Mouse (Mus musculus): ENCODE results near the gene Hist1h2bp. TPM values are rescaled to one million over a fixed set of nuclear protein-coding genes. Genes with fewer than 3 reads are reported as not detected.
"Not testable (repeated sequence)": the region's sequence is repeated elsewhere in the genome, so short reads cannot be mapped to it uniquely, and the experiment has no call there.

Gene Hist1h2bp
- total and polyA plus RNA-seq, 3 experiments: 0.60 to 510 (median 3.6) TPM

- dilution Hi-C loops (cut with MboI; ENCODE audit: extremely low pct_ligation_motif_present, extremely low pct_unique_long_range_greater_than_20kb, low sequenced_read_pairs); H3K79me2 ChIP-seq (replicated peaks; ENCODE audit: control insufficient read depth, extremely low read depth, insufficient read depth, poor library complexity, severe bottlenecking); H3K36me3 ChIP-seq (replicated peaks in 1 of 2; ENCODE audit: control insufficient read depth in 1 of 2, insufficient read depth in 1 of 2, low read length in 1 of 2); H3K9me3 ChIP-seq (replicated peaks; ENCODE audit: low read length); in situ Hi-C loops (cut with MboI; ENCODE audit: low pct_ligation_motif_present, low pct_unique_long_range_greater_than_20kb, low sequenced_read_pairs); H3K27me3 ChIP-seq (replicated peaks): not testable (repeated sequence)
- Histone ChIP-seq H3K9ac (ENCODE audit: insufficient read depth, low read depth) (peak within 1 kb of the TSS; percentile 92), H3K4me1 (ENCODE audit: control insufficient read depth in 1 of 2, insufficient read depth in 2 of 2) (peaks cover 0 to 26% of the 10 kb centered on the region in 2 experiments; a peak in 2 of 4 replicates), H3K27ac (ENCODE audit: insufficient read depth, low read depth) (peak within 1 kb of the TSS; percentile 98), H3K4me2 (ENCODE audit: insufficient read depth, low read depth, poor library complexity, severe bottlenecking) (peak within 1 kb of the TSS; percentile 82), H3K4me3 (replicated peaks in 1 of 3; ENCODE audit: low read depth in 2 of 3, low read length in 2 of 3, poor library complexity in 1 of 3) (peak within 1 kb of the TSS; percentile 17 to 38 (median 36))
- DNase-seq (ENCODE audit: extremely low read depth): peak; percentile 97
- TF ChIP-seq ZMIZ1 (IDR thresholded peaks at IDR 0.05; ENCODE audit: low read depth, low read length): peak; percentile 76
- TF ChIP-seq POLR2A (IDR thresholded peaks at IDR 0.05; ENCODE audit: low read depth, low read length): peak; percentile 70; the same call in 1 of the 2 replicates
- peak; percentile 39 for TF ChIP-seq NRF1 (IDR thresholded peaks at IDR 0.05; ENCODE audit: low read depth, low read length)
- peak; percentile 74; the same call in 1 of the 2 replicates for TF ChIP-seq RCOR1 (conservative IDR thresholded peaks at IDR 0.05; ENCODE audit: low read depth, low read length)
- peak; percentile 50; the same call in 1 of the 2 replicates for TF ChIP-seq JUND (conservative IDR thresholded peaks at IDR 0.05; ENCODE audit: low read depth, low read length)
- TF ChIP-seq MYC (IDR thresholded peaks at IDR 0.05; ENCODE audit: low read depth, low read length): peak; percentile 39
- TF ChIP-seq SIN3A (IDR thresholded peaks at IDR 0.05; ENCODE audit: low read length): peak; percentile 68
- TF ChIP-seq E2F4 (IDR thresholded peaks at IDR 0.05; ENCODE audit: insufficient replicate concordance, low read depth, low read length): peak; percentile 71; the same call in 1 of the 2 replicates
- peak; percentile 5; the same call in 1 of the 2 replicates for TF ChIP-seq POLR2AphosphoS2 (IDR thresholded peaks at IDR 0.05; ENCODE audit: low read depth, low read length)
- TF ChIP-seq TBP (conservative IDR thresholded peaks at IDR 0.05; ENCODE audit: low read depth, low read length): peak; percentile 99
- TF ChIP-seq UBTF (IDR thresholded peaks at IDR 0.05; ENCODE audit: low read depth, low read length): peak; percentile 51; the same call in 1 of the 2 replicates
- peak; percentile 57 for TF ChIP-seq HCFC1 (IDR thresholded peaks at IDR 0.05; ENCODE audit: low read depth, low read length)
- TF ChIP-seq TCF12 (IDR thresholded peaks at IDR 0.05; ENCODE audit: low read depth, low read length): peak; percentile 98
- TF ChIP-seq NELFE (IDR thresholded peaks at IDR 0.05; ENCODE audit: low read depth, low read length): peak; percentile 77
- peak; percentile 96 for TF ChIP-seq CHD2 (IDR thresholded peaks at IDR 0.05; ENCODE audit: low read length)
- peak; percentile 70 for TF ChIP-seq MXI1 (IDR thresholded peaks at IDR 0.05; ENCODE audit: low read depth, low read length)
- peak; percentile 58; the same call in 1 of the 2 replicates for TF ChIP-seq MEF2A (IDR thresholded peaks at IDR 0.05; ENCODE audit: borderline replicate concordance, low read depth, low read length)
Measured at GRCm38 (mm10) chr13:21753524-21754285, 33.6 kb upstream of the Hist1h2bp start, which contains the start of the genes Hist1h2ak and Hist1h2bn. Gene Hist1h2ak, minus strand, starts transcription at chr13:21753827. Gene Hist1h2bn, plus strand, starts transcription at chr13:21754123.

- H3K27ac ChIP-seq (ENCODE audit: insufficient read depth, low read depth): peak overlapping the region; percentile 75
- in situ Hi-C loops (cut with MboI; ENCODE audit: low pct_ligation_motif_present, low pct_unique_long_range_greater_than_20kb, low sequenced_read_pairs); H3K36me3 ChIP-seq (replicated peaks in 1 of 2; ENCODE audit: control insufficient read depth in 1 of 2, insufficient read depth in 1 of 2, low read length in 1 of 2); dilution Hi-C loops (cut with MboI; ENCODE audit: extremely low pct_ligation_motif_present, extremely low pct_unique_long_range_greater_than_20kb, low sequenced_read_pairs); H3K79me2 ChIP-seq (replicated peaks; ENCODE audit: control insufficient read depth, extremely low read depth, insufficient read depth, poor library complexity, severe bottlenecking); H3K27me3 ChIP-seq (replicated peaks); H3K9me3 ChIP-seq (replicated peaks; ENCODE audit: low read length): not testable (repeated sequence)
- peak overlapping the region; percentile 17 to 38 (median 36) for H3K4me3 ChIP-seq (replicated peaks in 1 of 3; ENCODE audit: low read depth in 2 of 3, low read length in 2 of 3, poor library complexity in 1 of 3)
- peak; percentile 65 for DNase-seq (ENCODE audit: extremely low read depth)
- H3K9ac ChIP-seq (ENCODE audit: insufficient read depth, low read depth): peak overlapping the region; percentile 82
- H3K4me1 ChIP-seq (ENCODE audit: control insufficient read depth in 1 of 2, insufficient read depth in 2 of 2): peaks cover 0 to 26% of the 10 kb centered on the region in 2 experiments; a peak in 2 of 4 replicates
- peak overlapping the region; percentile 32; the same call in 1 of the 2 replicates for H3K4me2 ChIP-seq (ENCODE audit: insufficient read depth, low read depth, poor library complexity, severe bottlenecking)
- TF ChIP-seq E2F4 (IDR thresholded peaks at IDR 0.05; ENCODE audit: insufficient replicate concordance, low read depth, low read length) (peak; percentile 96), UBTF (IDR thresholded peaks at IDR 0.05; ENCODE audit: low read depth, low read length) (peak; percentile 49; the same call in 1 of the 2 replicates), POLR2AphosphoS2 (IDR thresholded peaks at IDR 0.05; ENCODE audit: low read depth, low read length) (peak; percentile 99), NRF1 (IDR thresholded peaks at IDR 0.05; ENCODE audit: low read depth, low read length) (peak; percentile 35; the same call in 1 of the 2 replicates), NELFE (IDR thresholded peaks at IDR 0.05; ENCODE audit: low read depth, low read length) (peak; percentile 73; the same call in 1 of the 2 replicates), POLR2A (IDR thresholded peaks at IDR 0.05; ENCODE audit: low read depth, low read length) (peak; percentile 87), TBP (conservative IDR thresholded peaks at IDR 0.05; ENCODE audit: low read depth, low read length) (0 out of 2 replicates have a peak, but pooled peaks have one; percentile 35), SIN3A (IDR thresholded peaks at IDR 0.05; ENCODE audit: low read length) (peak; percentile 89), CHD2 (IDR thresholded peaks at IDR 0.05; ENCODE audit: low read length) (peak; percentile 54), CHD1 (IDR thresholded peaks at IDR 0.05; ENCODE audit: low read depth, low read length) (peak; percentile 48; the same call in 1 of the 2 replicates), ZMIZ1 (IDR thresholded peaks at IDR 0.05; ENCODE audit: low read depth, low read length) (peak; percentile 96)
Measured at GRCm38 (mm10) chr13:21754294-21755001, 32.8 kb upstream of the Hist1h2bp start.

Measured in CH12.LX (cell line).